Mouse (Mus musculus) hindbrain, embryonic 12.5 days (tissue): ENCODE data around the gene Lrrc8d. TPM values are rescaled to one million over a fixed set of nuclear protein-coding genes. Genes with fewer than 3 reads are reported as not detected.

Experiments used
- ATAC-seq: fragments of 200-750 bp; cut with Nextera tagmentation; 2 replicates; pipeline ENCODE4 v1.8.0; 2017; ENCODE audit warnings: moderate TSS enrichment; ENCODE audit not compliant: low FRiP score
- H3K27ac ChIP-seq: fragments of 300-500 bp; sonication (generic); 2 replicates; pipeline ENCODE4 v1.5.1; 2016; ENCODE audit warnings: mild to moderate bottlenecking
- H3K27me3 ChIP-seq: fragments of 300-500 bp; sonication (generic); 2 replicates; pipeline ENCODE4 v1.6.1; 2016; ENCODE audit warnings: mild to moderate bottlenecking
- H3K36me3 ChIP-seq: fragments of 300-500 bp; sonication (generic); 2 replicates; pipeline ENCODE4 v1.6.1; 2016; ENCODE audit warnings: mild to moderate bottlenecking
- H3K4me1 ChIP-seq: fragments of 300-500 bp; sonication (generic); 2 replicates; pipeline ENCODE4 v1.6.1; 2016
- H3K4me2 ChIP-seq: fragments of 300-500 bp; sonication (generic); replicated peaks from 2 replicates; pipeline ENCODE4 v1.6.1; 2016; ENCODE audit warnings: mild to moderate bottlenecking
- H3K4me3 ChIP-seq: fragments of 300-500 bp; sonication (generic); 2 replicates; pipeline ENCODE4 v1.5.1; 2016; ENCODE audit warnings: mild to moderate bottlenecking
- H3K9ac ChIP-seq: fragments of 300-500 bp; sonication (generic); 2 replicates; pipeline ENCODE4 v1.6.1; 2016; ENCODE audit warnings: mild to moderate bottlenecking, moderate library complexity
- H3K9me3 ChIP-seq: fragments of 300-500 bp; sonication (generic); replicated peaks from 2 replicates; pipeline ENCODE4 v1.6.1; 2016; ENCODE audit warnings: mild to moderate bottlenecking
- WGBS: fragments of 180-500 bp; shearing (Covaris S2); methylation state at CpG from one replicate; pipeline ENCODE4 v1.1.7; 2016; 5-methylcytosine and 5-hydroxymethylcytosine counted together
- polyA plus RNA-seq: library from polyadenylated mRNA; unstranded; fragments of >200 nt; fragmentation: Nextera tagmentation; extraction: Ambion mirVana; gene quantifications from 2 replicates; pipeline ENCODE4 v1.2.1, GENCODE M21; 2016

Lrrc8d gene
- polyA plus RNA-seq, 1 experiment from 2014 or later: 35.0 TPM

DNA sequence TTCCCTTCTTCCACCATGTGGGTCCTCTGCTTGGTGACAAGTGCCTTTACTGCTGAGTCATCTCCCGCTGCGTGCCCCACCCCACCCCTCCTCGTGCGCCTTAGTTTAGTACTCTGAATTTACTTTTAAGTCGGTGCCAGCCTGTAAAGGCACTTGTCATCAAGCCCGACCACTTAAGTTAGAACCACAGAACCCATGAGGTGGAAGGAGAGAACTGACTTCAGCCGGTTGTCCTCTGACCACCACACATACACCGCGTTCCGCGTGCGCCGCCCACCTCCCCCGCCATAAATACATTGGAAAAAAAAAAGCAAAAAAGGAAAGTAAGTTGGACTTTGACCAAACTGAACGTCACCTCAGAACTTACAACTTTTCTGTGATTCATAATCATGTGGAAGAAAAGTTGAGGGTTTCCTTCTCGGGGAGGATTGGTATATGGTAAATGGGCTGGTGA lies 31.4 kb downstream of the Lrrc8d start:
- Histone ChIP-seq H3K4me3 (peak overlapping the region; percentile 33; the same call in 1 of the 2 replicates), H3K4me2 (peak overlapping the region; percentile 72), H3K9ac (no peak overlapping the region), H3K9me3 (no peaks in the 10 kb centered on the region), H3K4me1 (peaks cover 20% of the 10 kb centered on the region), H3K36me3 (no peaks in the 10 kb centered on the region), H3K27ac (no peak overlapping the region), H3K27me3 (no peaks in the 10 kb centered on the region)
- WGBS: 40% methylated on average over 16 of the region's 16 CpGs
- ATAC-seq: no peak

DNA sequence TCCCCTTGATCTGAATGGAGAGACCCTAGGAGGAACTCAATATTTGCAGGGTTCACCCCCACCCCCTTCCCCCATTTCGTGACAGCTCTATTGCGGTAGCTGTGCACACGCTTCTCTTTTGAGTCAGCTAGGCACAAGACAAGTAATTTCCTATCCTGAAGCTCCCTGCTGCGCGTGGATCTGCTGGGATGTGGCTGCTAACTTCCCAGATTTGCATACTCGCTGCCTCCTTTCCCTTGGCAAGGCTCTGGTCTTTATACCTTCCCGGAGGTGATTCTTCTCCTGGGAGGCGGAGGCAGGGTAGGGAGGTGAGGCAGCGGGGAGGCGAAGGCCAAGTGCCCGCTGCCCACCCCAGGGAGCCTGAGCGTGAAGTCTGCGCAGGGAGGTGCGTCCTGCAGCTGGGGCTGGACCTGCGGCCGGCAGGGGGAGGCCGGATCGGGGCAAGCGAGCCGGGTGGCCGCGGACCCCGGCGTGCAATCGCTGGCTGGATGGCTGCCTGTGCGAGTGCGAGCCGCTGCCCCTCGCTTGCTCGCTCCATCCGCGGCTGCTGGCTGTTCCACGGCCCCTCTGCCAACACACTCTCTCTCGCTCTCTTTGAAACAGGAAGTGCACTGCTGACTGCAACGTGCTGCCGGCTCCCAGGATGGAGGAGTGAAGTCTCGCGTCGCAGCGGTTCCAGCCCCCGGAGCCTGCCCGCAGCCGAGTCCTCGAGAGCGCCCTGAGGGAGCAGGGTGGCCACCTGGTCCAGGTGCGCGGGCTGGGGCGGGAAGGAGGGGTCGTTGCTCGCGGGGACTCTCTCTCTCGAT lies 32.1 kb downstream of the Lrrc8d start:
- Histone ChIP-seq H3K4me3 (peak overlapping the region; percentile 33), H3K27ac (peak overlapping the region; percentile 4; the same call in 1 of the 2 replicates), H3K9ac (peak overlapping the region; percentile 57), H3K4me2 (peak overlapping the region; percentile 72), H3K27me3 (no peaks in the 10 kb centered on the region), H3K9me3 (no peaks in the 10 kb centered on the region), H3K36me3 (no peaks in the 10 kb centered on the region), H3K4me1 (peaks cover 20% of the 10 kb centered on the region)
- whole genome bisulfite sequencing: 6% methylated on average over 44 of the region's 52 CpGs
- ATAC-seq: peak; percentile 79

DNA sequence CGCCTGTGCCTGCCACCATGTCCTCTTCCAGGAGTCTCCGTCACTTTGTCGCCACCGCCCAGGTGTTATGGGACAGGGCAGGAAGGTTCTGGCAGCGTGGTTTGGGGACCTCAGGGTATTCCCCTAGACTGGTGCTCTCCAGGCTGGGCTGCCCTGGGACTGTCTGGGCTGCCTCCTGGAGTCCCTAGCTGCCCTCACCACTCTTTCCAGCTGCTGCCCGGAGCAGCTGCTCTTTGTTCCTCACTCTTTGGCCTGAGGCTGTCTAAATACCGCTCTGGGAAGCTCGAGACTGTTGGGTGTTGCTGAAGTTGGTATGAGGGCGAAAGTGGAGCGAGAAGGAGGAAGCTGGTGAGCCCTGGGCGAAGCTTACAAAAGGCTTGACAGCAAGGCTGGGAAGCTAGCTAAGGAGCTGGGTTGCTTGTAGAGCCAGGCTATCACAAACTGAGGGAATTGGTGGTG lies 32.7 kb downstream of the Lrrc8d start:
- Histone ChIP-seq H3K4me1 (peaks cover 20% of the 10 kb centered on the region), H3K4me3 (peak overlapping the region; percentile 33), H3K27me3 (no peaks in the 10 kb centered on the region), H3K4me2 (peak overlapping the region; percentile 72), H3K9ac (0 out of 2 replicates have a peak overlapping the region, but pooled peaks have one; percentile 57), H3K9me3 (no peaks in the 10 kb centered on the region), H3K27ac (0 out of 2 replicates have a peak overlapping the region, but pooled peaks have one; percentile 4), H3K36me3 (no peaks in the 10 kb centered on the region)
- 37% methylated on average over 11 of the region's 11 CpGs for WGBS
- peak; percentile 32 for ATAC-seq

DNA sequence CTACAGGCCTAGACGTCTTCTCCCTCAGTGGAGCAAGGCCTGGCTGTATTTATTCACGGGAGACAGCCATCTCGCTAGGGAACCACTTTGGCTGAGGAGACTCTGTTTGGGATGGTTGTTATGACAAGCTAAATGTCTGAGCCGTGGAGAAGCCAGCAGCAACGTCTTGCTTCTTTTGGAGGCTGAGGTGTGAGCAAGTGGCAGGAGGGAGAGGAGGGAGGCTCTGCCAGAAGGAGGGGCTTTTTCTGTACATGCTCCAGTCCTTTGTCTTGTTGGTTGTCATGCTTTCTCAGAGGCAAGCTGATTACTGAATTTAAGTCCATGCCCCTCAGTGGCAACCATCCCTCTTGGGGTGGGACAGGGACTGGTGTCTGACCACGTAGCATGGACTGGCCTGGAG lies 33.5 kb downstream of the Lrrc8d start:
- H3K9ac ChIP-seq: no peak overlapping the region
- H3K4me2 ChIP-seq: no peak overlapping the region
- H3K27ac ChIP-seq: no peak overlapping the region
- no peaks in the 10 kb centered on the region for H3K27me3 ChIP-seq
- ATAC-seq: no peak
- H3K9me3 ChIP-seq: no peaks in the 10 kb centered on the region
- H3K4me1 ChIP-seq: peaks cover 20% of the 10 kb centered on the region
- H3K36me3 ChIP-seq: no peaks in the 10 kb centered on the region
- H3K4me3 ChIP-seq: no peak overlapping the region
- 73% methylated on average over 6 of the region's 6 CpGs for WGBS

DNA sequence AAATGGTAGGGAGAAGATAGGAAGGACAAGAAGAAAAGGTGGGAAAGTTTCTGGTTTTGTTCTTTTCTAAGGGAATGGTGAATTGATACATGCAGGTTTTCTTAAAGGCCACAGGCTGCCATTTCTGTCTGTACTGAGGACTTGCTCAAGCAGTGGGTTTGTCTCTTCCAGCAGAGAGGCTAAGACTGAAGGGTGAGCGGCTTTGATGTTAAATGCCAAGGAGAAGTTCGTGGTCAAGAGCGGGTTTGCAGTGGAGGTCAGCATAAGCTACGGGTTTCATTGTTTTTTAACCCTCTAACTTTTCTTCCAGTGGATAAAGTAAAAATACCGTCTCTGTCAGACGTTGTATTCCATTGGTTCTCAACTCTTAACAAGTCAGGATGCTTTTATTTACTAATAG lies 36.6 kb downstream of the Lrrc8d start:
- Histone ChIP-seq H3K36me3 (no peaks in the 10 kb centered on the region), H3K4me3 (no peak overlapping the region)
- 93% methylated on average over 6 of the region's 6 CpGs for WGBS

DNA sequence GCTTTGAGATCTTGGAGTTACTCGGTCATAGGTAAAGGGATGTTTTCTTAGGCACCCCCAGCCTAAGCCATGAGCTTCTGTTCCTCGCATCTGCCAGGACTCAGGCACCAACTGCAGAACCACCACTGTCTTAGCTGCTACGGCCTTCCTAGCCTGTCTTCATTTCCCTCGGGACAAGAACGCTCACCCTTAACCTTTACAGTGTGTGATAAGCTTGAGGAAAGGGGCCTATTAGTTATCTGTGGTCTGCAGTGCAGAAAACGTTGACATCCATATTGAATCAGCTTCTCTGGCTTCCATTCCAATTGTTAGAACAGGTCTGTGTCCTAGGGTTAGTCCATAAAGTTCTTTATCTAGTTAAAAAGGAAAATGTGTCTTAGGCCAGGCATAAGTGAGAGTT lies 37.4 kb downstream of the Lrrc8d start:
- Histone ChIP-seq H3K9ac (no peak overlapping the region), H3K36me3 (no peaks in the 10 kb centered on the region)
- 76% methylated on average over 6 of the region's 6 CpGs for WGBS

More for the DNA sequence above, 36.6 kb downstream of the Lrrc8d start:
- no peak overlapping the region for H3K4me2 ChIP-seq
- H3K4me1 ChIP-seq: peaks cover 25% of the 10 kb centered on the region
- no peak overlapping the region for H3K27ac ChIP-seq
- ATAC-seq: no peak
- H3K9ac ChIP-seq: no peak overlapping the region
- no peaks in the 10 kb centered on the region for H3K27me3 ChIP-seq
- no peaks in the 10 kb centered on the region for H3K9me3 ChIP-seq

DNA sequence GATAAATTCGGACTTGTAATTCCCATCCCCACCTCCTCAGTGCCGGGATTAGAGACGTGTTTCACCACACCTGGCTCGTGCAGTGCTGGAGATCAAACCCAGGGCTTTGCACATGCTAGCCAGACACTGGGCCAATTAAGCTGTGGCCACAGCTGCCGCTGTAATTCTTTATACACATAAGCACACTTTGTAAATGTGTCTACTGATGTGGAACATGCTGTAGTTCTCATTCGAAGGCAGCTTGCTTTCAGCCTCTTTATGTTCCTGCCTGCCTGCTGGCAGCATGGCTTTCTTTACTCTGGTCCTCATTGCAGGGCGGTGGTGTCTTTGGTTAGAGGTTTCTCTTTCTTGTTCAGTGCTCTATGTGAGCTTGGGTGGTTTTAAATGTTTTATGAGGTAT lies 40.7 kb downstream of the Lrrc8d start:
- 37% methylated on average over 7 of the region's 7 CpGs for WGBS
- H3K4me2 ChIP-seq: no peak overlapping the region
- no peaks in the 10 kb centered on the region for H3K36me3 ChIP-seq

More for the DNA sequence above, 37.4 kb downstream of the Lrrc8d start:
- Histone ChIP-seq H3K27ac (no peak overlapping the region), H3K4me1 (peaks cover 17% of the 10 kb centered on the region), H3K4me2 (no peak overlapping the region), H3K4me3 (no peak overlapping the region), H3K9me3 (no peaks in the 10 kb centered on the region), H3K27me3 (no peaks in the 10 kb centered on the region)
- ATAC-seq: no peak

DNA sequence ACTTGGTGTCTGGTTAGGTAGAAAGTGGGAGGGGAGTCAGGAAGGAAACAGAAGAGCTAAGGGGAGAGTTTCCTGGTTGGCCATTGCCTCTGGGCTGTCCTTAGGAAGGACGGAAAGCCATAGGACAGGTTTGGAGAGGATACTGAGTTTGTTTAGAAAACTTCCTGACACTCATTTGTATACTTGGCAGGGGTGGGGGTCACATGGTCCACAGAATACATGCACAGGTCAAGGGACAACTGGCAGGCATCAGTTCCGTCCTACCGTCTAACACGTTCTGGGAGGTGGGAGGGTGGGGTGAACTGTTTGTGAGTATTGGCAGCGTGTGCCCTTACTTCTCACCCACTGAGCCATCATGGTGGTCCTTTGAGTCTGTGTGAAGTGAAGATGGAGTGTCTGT lies 42.9 kb downstream of the Lrrc8d start:
- Histone ChIP-seq H3K27me3 (no peaks in the 10 kb centered on the region), H3K9ac (no peak overlapping the region), H3K27ac (no peak overlapping the region), H3K4me3 (no peak overlapping the region), H3K4me2 (no peak overlapping the region), H3K9me3 (no peaks in the 10 kb centered on the region), H3K4me1 (peaks cover 13% of the 10 kb centered on the region), H3K36me3 (peaks cover 7% of the 10 kb centered on the region; the same call in 1 of the 2 replicates)
- ATAC-seq: no peak
- WGBS: 83% methylated on average over 5 of the region's 5 CpGs

More for the DNA sequence above, 40.7 kb downstream of the Lrrc8d start:
- H3K9me3 ChIP-seq: no peaks in the 10 kb centered on the region
- peak overlapping the region; percentile 69 for H3K27ac ChIP-seq
- H3K9ac ChIP-seq: no peak overlapping the region
- H3K27me3 ChIP-seq: no peaks in the 10 kb centered on the region
- ATAC-seq: peak; percentile 80
- H3K4me3 ChIP-seq: no peak overlapping the region
- peaks cover 12% of the 10 kb centered on the region for H3K4me1 ChIP-seq

DNA sequence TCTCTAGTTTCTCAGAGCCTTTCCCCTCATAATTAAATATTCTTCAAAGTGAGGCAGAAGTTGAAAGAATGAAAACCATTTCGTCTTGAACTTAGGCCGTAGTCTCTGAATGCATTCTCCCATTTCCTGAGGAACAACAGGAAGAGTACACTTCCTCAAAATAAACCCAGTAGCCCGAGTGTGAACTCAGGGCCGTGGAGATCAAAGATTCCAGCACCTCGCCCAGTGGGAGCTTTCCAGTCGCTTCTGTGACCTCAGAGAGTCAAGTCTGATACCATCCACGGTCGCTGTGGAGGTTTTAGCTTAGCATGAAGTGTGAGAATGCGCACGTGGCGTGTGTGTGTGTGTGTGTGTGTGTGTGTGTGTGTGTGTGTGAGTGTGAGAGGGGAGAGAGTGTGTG lies 45.6 kb downstream of the Lrrc8d start:
- Histone ChIP-seq H3K4me2 (no peak overlapping the region), H3K27me3 (no peaks in the 10 kb centered on the region), H3K4me3 (no peak overlapping the region), H3K4me1 (peaks cover 11% of the 10 kb centered on the region), H3K27ac (no peak overlapping the region), H3K9ac (no peak overlapping the region), H3K9me3 (no peaks in the 10 kb centered on the region), H3K36me3 (peaks cover 10% of the 10 kb centered on the region; the same call in 1 of the 2 replicates)
- WGBS: 72% methylated on average over 11 of the region's 11 CpGs
- no peak for ATAC-seq

DNA sequence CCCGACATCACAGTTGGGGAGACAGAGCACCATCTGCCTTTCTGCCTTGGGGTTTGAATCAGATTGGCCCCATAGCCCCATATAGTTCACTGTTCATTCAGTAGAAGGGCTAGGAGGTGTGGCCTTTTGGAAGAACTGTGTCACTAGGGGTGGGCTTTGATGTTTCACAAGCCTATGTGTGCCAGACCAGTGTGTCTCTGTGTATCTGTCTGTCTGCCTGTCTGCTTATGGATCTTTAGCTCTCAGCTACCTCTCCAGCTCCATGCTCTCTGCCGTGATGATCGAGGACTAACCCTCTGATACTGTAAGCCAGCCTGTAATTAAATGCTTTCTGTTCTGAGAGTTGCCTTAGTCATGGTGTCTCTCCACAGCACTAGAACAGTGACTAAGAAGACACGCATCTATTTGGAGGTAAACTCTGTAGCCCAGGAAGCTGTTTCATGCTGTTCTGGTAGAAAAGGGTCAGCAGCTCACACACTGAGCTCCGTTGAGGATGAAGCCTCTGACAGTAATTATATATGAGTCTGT lies 46.2 kb downstream of the Lrrc8d start:
- 84% methylated on average over 5 of the region's 5 CpGs for WGBS
- no peaks in the 10 kb centered on the region for H3K27me3 ChIP-seq
- H3K4me3 ChIP-seq: no peak overlapping the region
- H3K4me1 ChIP-seq: peaks cover 6% of the 10 kb centered on the region; the same call in 1 of the 2 replicates
- no peak overlapping the region for H3K9ac ChIP-seq
- no peak for ATAC-seq
- no peak overlapping the region for H3K4me2 ChIP-seq
- peaks cover 10% of the 10 kb centered on the region; the same call in 1 of the 2 replicates for H3K36me3 ChIP-seq
- no peaks in the 10 kb centered on the region for H3K9me3 ChIP-seq
- H3K27ac ChIP-seq: no peak overlapping the region

DNA sequence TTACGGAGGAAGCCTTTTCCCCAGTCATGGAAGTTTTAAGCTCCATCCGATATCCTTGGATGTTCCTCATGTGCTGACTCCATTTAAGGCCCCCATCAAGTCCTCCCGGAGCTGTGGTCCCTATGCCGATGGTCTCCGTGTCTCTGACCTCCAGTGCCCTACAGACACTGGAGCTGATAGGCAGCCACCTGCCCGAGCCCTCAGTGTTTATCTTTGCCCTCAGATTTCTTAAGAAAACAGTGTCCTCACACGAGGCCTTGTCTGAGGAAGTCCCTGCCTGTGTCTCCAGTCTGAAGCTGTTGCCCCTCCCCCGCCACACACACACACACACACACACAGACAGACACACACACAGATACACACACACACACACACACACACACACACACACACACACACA lies 55.0 kb downstream of the Lrrc8d start:
- Histone ChIP-seq H3K36me3 (no peaks in the 10 kb centered on the region), H3K27ac (no peak overlapping the region), H3K4me1 (peaks cover 18% of the 10 kb centered on the region), H3K4me2 (no peak overlapping the region), H3K4me3 (no peak overlapping the region), H3K9ac (no peak overlapping the region), H3K9me3 (no peaks in the 10 kb centered on the region), H3K27me3 (no peaks in the 10 kb centered on the region)
- no peak for ATAC-seq
- WGBS: 57% methylated on average over 7 of the region's 8 CpGs

DNA sequence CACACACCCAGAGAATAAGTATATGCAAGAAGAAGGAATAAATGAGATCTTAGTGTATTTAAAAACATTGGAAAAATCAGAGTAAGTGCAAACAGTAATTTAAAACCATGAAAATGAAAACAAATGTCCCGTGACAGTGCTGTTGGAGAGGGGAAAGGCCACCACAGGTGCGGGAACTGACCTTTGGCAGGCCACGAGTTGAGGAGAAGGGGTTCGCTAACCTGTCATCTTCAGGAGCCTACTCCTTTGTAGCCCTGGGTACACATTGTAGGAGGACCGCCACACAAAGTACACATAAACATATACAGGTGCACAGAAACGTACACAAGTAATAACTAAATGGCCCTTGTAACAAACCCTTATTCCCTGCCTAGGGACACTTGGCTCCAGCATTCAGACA lies 55.7 kb downstream of the Lrrc8d start:
- Histone ChIP-seq H3K9ac (no peak overlapping the region), H3K4me1 (peaks cover 18% of the 10 kb centered on the region), H3K4me3 (no peak overlapping the region), H3K27me3 (no peaks in the 10 kb centered on the region), H3K4me2 (no peak overlapping the region), H3K36me3 (no peaks in the 10 kb centered on the region), H3K27ac (no peak overlapping the region), H3K9me3 (no peaks in the 10 kb centered on the region)
- WGBS: 76% methylated on average over 6 of the region's 6 CpGs
- ATAC-seq: no peak
